Mouse (Mus musculus): Measurements from ENCODE around the gene Gm28539. TPM values are rescaled to one million over a fixed set of nuclear protein-coding genes. Genes with fewer than 3 reads are reported as not detected.
A peak's percentile ranks its signal among the peaks of the same experiment; 100 is the strongest.

Gene Gm28539
- not detected in 2 replicates for polyA plus RNA-seq (2015; fragmentation: Nextera tagmentation; extraction: Ambion mirVana)

DNA sequence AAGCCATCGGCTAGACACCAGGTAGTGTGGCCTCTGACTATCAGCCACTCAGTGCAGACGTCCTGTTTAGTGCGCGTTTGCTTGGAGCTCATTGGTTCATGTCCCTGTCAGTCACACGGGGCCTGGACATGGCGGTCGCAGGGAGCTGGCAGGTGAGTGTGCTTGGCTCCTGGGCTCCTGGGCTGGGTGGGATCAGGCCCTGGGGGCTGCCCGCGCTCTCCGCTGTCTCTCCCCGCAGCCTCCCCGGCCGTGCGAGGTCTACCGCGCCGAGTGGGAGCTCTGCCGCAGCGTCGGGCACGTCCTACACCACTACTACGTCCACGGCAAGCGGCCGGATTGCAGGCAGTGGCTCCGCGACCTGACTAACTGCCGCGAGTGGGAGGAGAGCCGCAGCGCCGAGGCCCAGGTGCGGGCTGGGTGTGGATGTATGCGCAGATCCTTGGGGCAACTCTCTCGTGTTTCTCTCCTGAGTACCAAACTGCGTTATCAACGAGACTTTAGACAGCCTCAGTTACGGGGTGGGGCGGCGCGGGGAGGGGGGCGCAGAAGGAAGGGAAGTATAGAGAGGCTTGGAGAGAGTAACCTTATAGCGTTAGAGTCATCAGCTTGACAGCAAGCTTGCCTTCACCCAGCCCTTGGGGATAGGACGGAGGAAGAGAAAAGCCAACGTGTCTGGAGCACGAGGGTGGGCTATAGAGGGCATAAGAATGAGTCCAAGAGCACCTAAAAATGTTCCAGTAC lies at the start of gene Gm28539, which contains the start of gene 2510002D24Rik:
Gene Gm28539 (plus strand): TSS at position 117 of the 741 bp plus-strand sequence.
Gene 2510002D24Rik (plus strand): TSS at position 111 of the 741 bp plus-strand sequence.
- WGBS: under 1% methylated on average over 46 of the region's 46 CpGs
- peak; percentile 95 for ATAC-seq (ENCODE audit: insufficient number of reproducible peaks, low FRiP score, low TSS enrichment, low read depth)
- Histone ChIP-seq H3K27me3 (no peaks in the 10 kb centered on the region), H3K36me3 (peaks cover 43% of the 10 kb centered on the region), H3K9me3 (replicated peaks) (no peaks in the 10 kb centered on the region), H3K4me2 (replicated peaks) (peak within 1 kb of the TSS; percentile 53), H3K9ac (peak within 1 kb of the TSS; percentile 78), H3K4me3 (replicated peaks) (peak within 1 kb of the TSS; percentile 95), H3K4me1 (0 out of 2 replicates have a peak, but pooled peaks cover 4% of the 10 kb centered on the region), H3K27ac (replicated peaks) (peak within 1 kb of the TSS; percentile 75)

DNA sequence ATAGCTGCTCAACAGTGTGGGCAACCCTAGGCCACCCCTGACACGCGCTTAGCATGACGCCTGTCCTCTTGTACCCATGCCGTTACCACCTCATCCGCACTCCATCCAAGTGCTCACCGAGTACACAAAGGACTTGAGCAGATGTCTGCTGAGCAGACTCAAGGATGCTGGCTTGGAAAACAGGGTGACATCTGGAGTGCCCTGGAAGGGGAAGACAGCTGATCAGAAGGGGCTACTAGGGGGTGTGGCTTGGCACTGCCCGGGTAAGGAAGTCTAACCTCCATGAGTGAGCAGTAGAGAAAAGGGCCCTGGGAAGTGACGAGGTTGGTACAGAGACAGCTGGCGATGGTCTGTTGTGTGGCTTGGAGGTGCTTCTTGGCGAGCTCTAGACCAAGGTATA lies 49.7 kb upstream of the Gm28539 start:
- H3K9me3 ChIP-seq (replicated peaks): no peaks in the 10 kb centered on the region
- no peak overlapping the region for H3K27ac ChIP-seq (replicated peaks)
- H3K9ac ChIP-seq: no peak overlapping the region
- WGBS: 92% methylated on average over 10 of the region's 10 CpGs
- H3K27me3 ChIP-seq: no peaks in the 10 kb centered on the region
- ATAC-seq (ENCODE audit: insufficient number of reproducible peaks, low FRiP score, low TSS enrichment, low read depth): no peak
- no peak overlapping the region for H3K4me3 ChIP-seq (replicated peaks)
- H3K4me2 ChIP-seq (replicated peaks): no peak overlapping the region
- peaks cover 68% of the 10 kb centered on the region for H3K36me3 ChIP-seq
- H3K4me1 ChIP-seq: no peaks in the 10 kb centered on the region

- Histone ChIP-seq H3K4me2 (replicated peaks) (no peak overlapping the region), H3K9ac (no peak overlapping the region), H3K9me3 (replicated peaks) (no peaks in the 10 kb centered on the region), H3K27ac (replicated peaks) (no peak overlapping the region), H3K4me1 (no peaks in the 10 kb centered on the region), H3K4me3 (replicated peaks) (no peak overlapping the region), H3K27me3 (no peaks in the 10 kb centered on the region), H3K36me3 (peaks cover 58% of the 10 kb centered on the region)
- ATAC-seq (ENCODE audit: insufficient number of reproducible peaks, low FRiP score, low TSS enrichment, low read depth): no peak
- 86% methylated on average over 10 of the region's 10 CpGs for WGBS
Observed at GRCm38 (mm10) chr16:18788627-18789406, 47.6 kb upstream of the Gm28539 start.

- Histone ChIP-seq H3K4me2 (replicated peaks) (no peak overlapping the region), H3K27me3 (no peaks in the 10 kb centered on the region), H3K36me3 (peaks cover 59% of the 10 kb centered on the region), H3K4me3 (replicated peaks) (no peak overlapping the region), H3K9me3 (replicated peaks) (no peaks in the 10 kb centered on the region), H3K27ac (replicated peaks) (no peak overlapping the region), H3K9ac (no peak overlapping the region), H3K4me1 (no peaks in the 10 kb centered on the region)
- ATAC-seq (ENCODE audit: insufficient number of reproducible peaks, low FRiP score, low TSS enrichment, low read depth): no peak
- 94% methylated on average over 11 of the region's 11 CpGs for WGBS
Observed at GRCm38 (mm10) chr16:18795223-18795899, 41.0 kb upstream of the Gm28539 start.

GRCm38 (mm10) chr16:18796645-18797044 lies 39.7 kb upstream of the Gm28539 start:
- Histone ChIP-seq H3K27ac (replicated peaks) (no peak overlapping the region), H3K4me3 (replicated peaks) (no peak overlapping the region), H3K4me1 (no peaks in the 10 kb centered on the region), H3K27me3 (no peaks in the 10 kb centered on the region), H3K36me3 (peaks cover 59% of the 10 kb centered on the region), H3K9ac (no peak overlapping the region), H3K4me2 (replicated peaks) (no peak overlapping the region), H3K9me3 (replicated peaks) (no peaks in the 10 kb centered on the region)
- ATAC-seq (ENCODE audit: insufficient number of reproducible peaks, low FRiP score, low TSS enrichment, low read depth): no peak
- WGBS: 80% methylated on average over 7 of the region's 7 CpGs

DNA sequence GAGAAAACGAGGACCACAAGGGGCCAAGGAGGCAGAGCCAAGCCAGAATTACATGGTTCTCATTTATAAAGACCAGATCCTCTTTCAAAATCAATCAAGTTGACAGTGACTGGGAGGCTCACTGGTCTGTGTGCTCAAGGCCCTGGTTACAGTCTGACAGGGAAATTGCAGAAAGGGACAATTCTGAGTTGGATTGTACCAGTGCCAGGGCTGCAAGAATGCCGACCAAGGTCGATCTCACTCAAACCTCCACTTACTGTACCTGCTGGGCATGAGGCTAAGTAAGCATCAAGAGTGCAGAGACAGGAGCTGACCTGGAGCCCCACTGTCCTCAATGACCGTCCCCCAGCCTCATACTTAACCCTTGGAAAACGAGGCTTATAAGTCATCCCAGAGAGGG lies 38.2 kb upstream of the Gm28539 start:
- no peaks in the 10 kb centered on the region for H3K27me3 ChIP-seq
- no peaks in the 10 kb centered on the region for H3K4me1 ChIP-seq
- H3K4me3 ChIP-seq (replicated peaks): no peak overlapping the region
- H3K9me3 ChIP-seq (replicated peaks): no peaks in the 10 kb centered on the region
- no peak for ATAC-seq (ENCODE audit: insufficient number of reproducible peaks, low FRiP score, low TSS enrichment, low read depth)
- H3K27ac ChIP-seq (replicated peaks): no peak overlapping the region
- no peak overlapping the region for H3K9ac ChIP-seq
- WGBS: 88% methylated on average over 5 of the region's 5 CpGs
- peaks cover 60% of the 10 kb centered on the region for H3K36me3 ChIP-seq
- H3K4me2 ChIP-seq (replicated peaks): no peak overlapping the region

- Histone ChIP-seq H3K9me3 (replicated peaks) (no peaks in the 10 kb centered on the region), H3K4me3 (replicated peaks) (no peak overlapping the region), H3K4me2 (replicated peaks) (no peak overlapping the region), H3K27ac (replicated peaks) (no peak overlapping the region), H3K4me1 (no peaks in the 10 kb centered on the region), H3K27me3 (no peaks in the 10 kb centered on the region), H3K36me3 (peaks cover 64% of the 10 kb centered on the region), H3K9ac (no peak overlapping the region)
- no peak for ATAC-seq (ENCODE audit: insufficient number of reproducible peaks, low FRiP score, low TSS enrichment, low read depth)
- 56% methylated on average over 2 of the region's 2 CpGs for WGBS
Observed at GRCm38 (mm10) chr16:18798841-18799240, 37.5 kb upstream of the Gm28539 start.

- Histone ChIP-seq H3K4me3 (replicated peaks) (no peak overlapping the region), H3K4me1 (peaks cover 3% of the 10 kb centered on the region; the same call in 1 of the 2 replicates), H3K36me3 (peaks cover 50% of the 10 kb centered on the region), H3K9ac (no peak overlapping the region), H3K27me3 (no peaks in the 10 kb centered on the region), H3K27ac (replicated peaks) (no peak overlapping the region), H3K9me3 (replicated peaks) (no peaks in the 10 kb centered on the region), H3K4me2 (replicated peaks) (no peak overlapping the region)
- ATAC-seq (ENCODE audit: insufficient number of reproducible peaks, low FRiP score, low TSS enrichment, low read depth): no peak
- WGBS: 94% methylated on average over 2 of the region's 2 CpGs
Observed at GRCm38 (mm10) chr16:18805746-18806145, 30.6 kb upstream of the Gm28539 start.

- Histone ChIP-seq H3K9me3 (replicated peaks) (no peaks in the 10 kb centered on the region), H3K36me3 (peaks cover 35% of the 10 kb centered on the region), H3K4me2 (replicated peaks) (no peak overlapping the region), H3K4me1 (peaks cover 20% of the 10 kb centered on the region), H3K27me3 (no peaks in the 10 kb centered on the region), H3K9ac (no peak overlapping the region), H3K4me3 (replicated peaks) (no peak overlapping the region), H3K27ac (replicated peaks) (no peak overlapping the region)
- no peak for ATAC-seq (ENCODE audit: insufficient number of reproducible peaks, low FRiP score, low TSS enrichment, low read depth)
- 76% methylated on average over 5 of the region's 5 CpGs for WGBS
Observed at GRCm38 (mm10) chr16:18809001-18809400, 27.4 kb upstream of the Gm28539 start.

DNA sequence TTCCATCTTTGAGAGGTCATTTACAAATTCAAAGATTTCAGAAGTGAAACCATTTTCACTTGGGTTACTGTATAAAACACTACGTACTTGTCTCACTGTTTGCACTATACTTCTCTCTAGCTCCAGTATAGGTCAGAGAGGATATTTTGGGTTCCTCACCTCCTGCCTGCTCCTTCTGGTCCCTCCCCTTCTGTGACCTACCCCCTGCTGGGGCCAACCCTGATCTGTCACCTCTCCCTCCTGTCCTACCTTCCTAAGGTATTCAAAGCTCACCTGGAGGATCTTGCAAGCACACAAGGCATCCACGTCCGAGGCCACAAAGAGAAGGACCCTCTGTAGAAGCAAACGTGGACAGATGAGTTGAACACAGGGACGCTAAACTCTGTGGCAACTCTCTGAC lies 25.4 kb upstream of the Gm28539 start:
- WGBS: 6% methylated on average over 5 of the region's 5 CpGs
- peak overlapping the region; percentile 88 for H3K4me2 ChIP-seq (replicated peaks)
- peak overlapping the region; percentile 44 for H3K9ac ChIP-seq
- H3K9me3 ChIP-seq (replicated peaks): no peaks in the 10 kb centered on the region
- no peak for ATAC-seq (ENCODE audit: insufficient number of reproducible peaks, low FRiP score, low TSS enrichment, low read depth)
- 0 out of 2 replicates have a peak overlapping the region, but pooled peaks have one; percentile 87 for H3K27ac ChIP-seq (replicated peaks)
- no peaks in the 10 kb centered on the region for H3K27me3 ChIP-seq
- peak overlapping the region; percentile 76 for H3K4me3 ChIP-seq (replicated peaks)
- peaks cover 20% of the 10 kb centered on the region for H3K4me1 ChIP-seq
- H3K36me3 ChIP-seq: peaks cover 37% of the 10 kb centered on the region
